Mouse (Mus musculus) heart, adult 9 months (tissue): ENCODE data around the gene Cic.

ENCODE experiments used
- DNase-seq, 2 experiments: peaks; one replicate each; pipeline ENCODE4 v3.0.0; 2022; ENCODE audit warnings: low spot score in 2 of 2

Cic gene

DNA sequence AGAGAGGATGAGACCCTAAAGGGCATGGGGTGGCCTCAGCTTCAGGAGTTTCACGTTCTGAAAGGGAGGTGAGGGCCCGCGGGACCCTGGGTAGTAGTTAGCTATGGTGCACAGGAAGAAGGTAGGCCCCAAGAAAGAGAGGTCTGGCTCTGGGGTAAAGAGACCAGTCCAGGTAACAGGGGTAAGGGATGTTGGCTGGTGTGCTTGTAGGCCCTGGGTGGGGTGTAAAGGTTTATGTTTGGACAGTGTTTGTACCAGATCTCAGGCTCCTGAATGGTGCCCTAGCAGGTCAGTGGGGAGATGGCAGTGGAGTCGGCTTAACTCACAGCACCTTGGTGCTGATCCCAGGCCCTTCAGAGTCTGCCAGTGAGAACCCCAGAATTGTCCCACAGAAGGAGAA is 1.5 kb downstream of the Cic start:
- peak in 1 of 2 experiments; percentile 14 for DNase-seq

DNA sequence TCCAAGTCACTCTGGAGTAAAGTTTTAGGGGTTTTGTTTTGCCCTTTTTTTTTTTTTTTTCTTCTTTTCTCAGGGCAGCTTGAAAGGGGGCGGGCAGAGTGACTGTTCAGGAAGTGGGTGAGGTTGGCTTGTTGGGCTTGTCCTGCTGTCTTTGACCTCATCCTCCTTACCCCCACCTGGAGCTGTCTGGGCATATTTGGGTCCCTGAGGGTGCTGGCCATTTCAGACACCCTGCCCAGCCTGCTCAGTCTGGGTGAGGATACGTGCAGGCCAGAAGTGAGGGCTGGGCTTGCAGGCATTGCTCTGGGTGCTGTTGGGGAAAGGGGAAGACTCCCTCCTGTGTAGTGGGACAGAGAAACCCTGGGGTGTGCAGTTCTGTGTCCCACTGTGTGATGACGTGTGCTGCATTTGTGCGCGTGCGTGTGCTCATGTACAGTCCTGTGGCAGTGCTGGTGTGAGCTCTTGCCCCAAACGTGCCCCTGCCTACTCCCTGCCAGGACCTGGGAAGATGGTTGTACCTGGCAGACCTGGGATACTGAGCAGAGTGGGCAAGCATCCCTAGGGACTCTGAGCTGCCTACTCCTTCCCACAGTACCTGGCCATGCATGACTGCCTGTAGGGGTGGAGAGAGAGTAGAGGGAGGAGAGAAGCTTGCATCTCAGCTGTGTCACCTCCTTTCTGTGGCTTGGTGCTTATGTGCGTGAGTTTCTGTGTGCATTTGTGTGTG is 2.2 kb downstream of the Cic start:
- peak in 1 of 2 experiments; percentile 28 for DNase-seq

DNA sequence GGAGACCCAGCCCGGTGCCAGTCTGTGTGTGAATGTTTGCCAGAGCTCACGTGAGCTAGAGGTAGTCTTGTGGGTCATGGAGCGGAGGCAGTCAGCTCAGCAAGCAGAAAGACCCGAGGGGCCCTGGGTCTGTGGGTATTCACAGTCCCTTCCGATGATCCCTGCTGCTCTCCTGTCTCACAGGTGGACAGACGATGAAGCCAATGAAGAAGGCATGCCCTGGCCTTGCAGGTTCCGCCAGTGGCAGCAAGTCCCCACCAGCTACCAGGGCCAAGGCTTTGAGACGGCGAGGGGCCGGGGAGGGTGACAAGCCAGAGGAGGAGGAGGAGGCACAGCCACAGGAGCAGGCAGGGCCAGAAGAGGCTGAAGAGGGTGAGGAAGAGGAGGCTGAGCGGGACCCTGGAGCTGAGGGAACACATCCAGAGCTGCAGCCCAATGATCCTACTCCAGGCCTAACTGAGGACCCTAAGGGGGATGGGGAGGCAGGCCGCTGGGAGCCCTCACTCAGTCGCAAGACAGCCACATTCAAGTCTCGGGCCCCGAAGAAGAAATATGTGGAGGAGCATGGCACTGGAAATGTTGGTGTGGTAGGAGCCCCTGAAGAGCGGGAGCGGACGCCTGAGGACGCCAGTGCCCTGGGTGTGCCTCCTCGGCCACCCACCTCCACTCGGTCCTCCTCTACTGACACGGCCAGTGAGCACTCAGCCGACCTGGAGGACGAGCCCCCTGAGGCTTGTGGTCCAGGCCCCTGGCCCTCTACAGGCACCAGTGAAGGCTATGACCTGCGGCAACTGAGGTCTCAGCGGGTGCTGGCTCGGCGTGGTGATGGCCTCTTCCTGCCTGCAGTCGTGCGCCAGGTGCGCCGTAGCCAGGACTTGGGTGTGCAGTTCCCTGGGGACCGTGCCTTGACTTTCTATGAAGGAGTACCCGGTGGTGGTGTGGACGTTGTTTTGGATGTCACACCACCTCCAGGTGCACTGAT is 3.4 kb downstream of the Cic start:
- DNase-seq = peak in 1 of 2 experiments; percentile 8

DNA sequence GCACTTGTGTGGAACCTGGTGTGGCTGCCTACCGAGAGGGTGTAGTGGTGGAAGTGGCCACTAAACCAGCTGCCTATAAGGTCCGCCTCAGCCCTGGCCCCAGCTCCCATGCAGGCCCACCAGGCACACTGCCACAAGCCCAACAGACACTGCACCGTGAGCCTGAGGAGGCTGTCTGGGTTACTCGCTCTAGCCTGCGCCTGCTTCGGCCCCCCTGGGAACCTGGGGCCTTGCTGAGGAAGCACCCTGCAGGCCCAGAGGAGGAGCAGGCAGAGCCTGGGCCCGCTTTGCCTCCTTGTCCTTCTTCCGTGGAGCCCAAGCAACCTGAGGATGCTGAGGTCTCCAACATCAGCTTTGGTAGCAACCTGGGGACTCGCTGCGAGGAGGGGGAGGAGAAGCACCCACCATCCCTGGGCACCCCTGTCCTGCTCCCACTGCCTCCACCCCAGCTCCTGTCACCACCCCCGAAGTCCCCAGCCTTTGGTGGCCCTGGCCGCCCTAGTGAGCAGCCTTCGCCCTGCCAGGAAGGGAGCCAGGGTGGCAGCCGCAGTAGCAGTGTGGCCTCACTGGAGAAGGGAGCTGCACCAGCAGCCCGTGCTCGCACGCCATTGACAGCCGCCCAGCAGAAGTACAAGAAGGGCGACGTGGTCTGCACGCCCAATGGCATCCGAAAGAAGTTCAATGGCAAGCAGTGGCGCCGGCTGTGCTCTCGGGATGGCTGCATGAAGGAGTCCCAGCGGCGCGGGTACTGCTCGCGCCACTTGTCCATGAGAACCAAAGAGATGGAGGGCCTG is 4.3 kb downstream of the Cic start:
- DNase-seq = no peak

DNA sequence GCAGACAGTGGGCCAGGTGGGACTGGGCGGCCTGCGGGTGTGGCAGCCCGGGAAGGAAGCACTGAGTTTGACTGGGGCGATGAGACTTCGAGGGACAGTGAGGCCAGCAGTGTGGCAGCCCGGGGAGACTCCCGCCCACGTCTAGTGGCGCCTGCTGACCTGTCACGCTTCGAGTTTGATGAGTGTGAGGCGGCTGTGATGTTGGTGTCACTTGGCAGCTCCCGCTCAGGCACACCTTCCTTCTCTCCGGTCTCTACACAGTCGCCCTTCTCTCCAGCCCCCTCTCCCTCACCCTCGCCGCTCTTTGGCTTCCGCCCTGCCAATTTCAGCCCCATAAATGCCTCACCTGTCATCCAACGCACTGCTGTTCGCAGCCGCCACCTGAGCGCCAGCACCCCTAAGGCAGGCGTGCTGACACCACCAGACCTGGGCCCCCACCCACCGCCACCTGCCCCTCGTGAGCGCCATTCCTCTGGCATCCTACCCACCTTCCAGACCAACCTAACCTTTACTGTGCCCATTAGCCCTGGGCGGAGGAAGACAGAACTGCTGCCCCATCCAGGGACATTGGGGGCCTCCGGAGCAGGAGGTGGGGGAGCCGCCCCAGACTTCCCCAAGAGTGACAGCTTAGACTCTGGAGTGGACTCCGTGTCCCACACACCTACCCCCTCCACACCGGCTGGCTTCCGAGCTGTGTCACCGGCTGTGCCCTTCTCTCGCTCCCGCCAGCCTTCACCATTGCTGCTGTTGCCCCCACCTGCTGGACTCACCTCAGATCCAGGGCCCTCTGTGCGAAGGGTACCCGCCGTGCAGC is 5.1 kb downstream of the Cic start:
- DNase-seq = peak in 1 of 2 experiments; percentile 1

DNA sequence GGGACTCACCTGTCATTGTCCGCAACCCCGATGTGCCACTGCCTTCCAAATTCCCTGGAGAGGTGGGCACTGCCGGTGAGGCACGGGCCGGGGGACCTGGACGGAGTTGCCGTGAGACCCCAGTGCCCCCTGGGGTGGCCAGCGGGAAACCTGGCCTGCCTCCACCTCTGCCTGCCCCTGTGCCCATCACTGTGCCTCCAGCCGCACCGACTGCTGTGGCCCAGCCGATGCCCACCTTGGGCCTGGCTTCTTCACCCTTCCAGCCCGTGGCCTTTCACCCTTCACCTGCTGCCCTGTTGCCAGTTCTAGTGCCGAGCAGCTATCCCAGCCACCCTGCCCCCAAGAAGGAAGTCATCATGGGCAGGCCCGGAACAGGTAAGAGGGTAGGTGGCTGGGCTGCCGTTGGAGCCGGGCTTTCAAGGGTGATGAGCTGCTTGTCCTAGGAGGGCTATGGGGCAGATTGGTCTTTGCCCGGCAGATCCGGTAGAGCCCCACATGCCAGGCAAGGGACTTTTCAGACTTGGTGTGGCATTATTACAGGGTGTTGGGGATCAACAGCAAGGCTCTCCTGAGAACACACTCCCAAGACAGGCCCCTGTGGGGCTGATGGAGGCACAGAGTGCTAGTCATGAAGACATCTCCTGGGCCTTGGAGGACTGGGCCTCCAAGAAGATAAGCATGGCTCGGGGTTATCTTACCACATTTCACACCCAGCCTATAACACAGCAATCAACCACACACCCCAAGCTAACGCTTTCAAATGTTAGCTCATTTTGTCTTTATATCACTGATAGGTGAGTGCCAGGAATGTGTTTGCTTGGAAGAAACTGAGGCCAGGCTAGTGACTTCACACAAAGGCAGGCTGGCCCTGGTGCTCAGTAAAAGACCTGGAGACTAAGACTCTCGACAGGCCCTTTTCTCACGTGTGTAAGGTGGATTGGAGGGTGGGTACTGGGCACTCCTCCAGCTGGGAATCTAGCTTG is 6.0 kb downstream of the Cic start:
- peak in 1 of 2 experiments; percentile 4 for DNase-seq

DNA sequence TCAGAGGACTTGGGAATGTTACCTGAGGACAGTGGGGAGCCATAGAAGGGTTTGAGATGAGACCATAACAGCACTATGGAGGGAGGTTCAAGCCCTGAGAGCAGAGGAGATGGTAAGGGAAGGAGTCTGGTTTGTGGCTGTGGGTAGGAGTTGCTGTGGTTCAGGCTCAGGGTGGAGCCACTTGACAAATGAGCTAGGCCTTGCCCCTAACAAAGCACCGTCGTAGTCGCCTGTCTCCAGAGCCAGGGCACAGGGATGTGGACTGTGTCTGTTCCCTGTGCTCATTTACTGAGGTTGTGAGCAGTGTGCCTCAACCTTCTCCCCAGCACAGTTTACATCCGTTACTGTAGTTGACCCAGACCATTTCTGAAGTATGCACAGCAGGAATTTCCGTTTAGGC is 7.1 kb downstream of the Cic start:
- peak in 1 of 2 experiments; percentile 2 for DNase-seq

DNA sequence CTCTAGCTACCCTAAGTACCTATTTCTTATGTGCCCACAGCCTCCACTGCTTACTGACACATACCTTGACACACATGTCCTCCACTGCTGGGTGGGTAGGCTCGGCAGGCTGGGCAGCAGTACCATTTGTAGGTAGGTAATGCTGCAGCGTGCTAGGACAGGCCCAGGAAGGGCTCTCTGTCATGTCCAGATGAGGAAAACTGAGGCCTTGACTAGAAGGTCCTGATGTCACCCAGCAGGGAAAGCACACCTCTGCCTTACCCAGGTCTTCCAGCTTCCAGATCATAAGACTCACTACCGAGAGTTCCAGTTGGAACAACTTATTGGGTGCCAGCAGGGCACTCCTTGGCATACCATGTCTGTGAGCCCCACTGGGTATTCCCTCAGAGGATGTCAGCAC is 7.5 kb downstream of the Cic start:
- no peak for DNase-seq

DNA sequence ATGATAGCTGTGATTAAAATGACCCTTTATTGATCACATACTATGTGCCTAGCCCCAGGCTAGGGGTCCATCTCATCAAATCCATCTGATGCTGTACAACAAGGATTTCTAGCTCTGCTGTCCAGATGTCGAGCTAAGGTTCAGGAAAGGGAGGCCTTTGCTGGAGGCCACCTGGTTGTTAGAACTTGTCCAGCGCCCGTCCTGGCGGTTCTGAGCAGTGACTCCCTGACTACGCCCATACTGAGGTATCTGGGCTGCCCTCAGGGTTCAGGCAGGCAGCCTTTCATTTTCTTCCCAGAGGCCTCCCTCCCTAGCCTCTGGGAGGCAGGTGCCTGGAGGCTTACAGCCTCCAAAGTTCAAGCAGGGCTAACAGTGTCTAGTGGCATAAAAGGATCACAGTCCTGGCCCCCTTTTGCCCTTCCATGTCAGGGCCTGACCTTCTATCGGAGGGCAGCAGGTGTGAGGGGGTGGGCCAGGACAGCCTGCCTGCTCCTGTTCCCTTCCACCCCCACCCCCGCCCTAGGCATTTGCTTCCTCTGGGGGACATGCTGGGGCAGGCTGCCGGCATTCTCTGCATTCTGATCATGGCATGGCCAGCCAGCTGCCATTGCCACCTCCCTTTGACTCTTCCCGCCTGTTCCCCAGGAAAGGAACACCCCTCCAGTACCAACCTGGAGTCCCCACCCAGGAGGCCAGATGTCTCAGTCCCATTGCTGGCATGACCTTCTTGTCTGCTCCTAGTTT is 8.2 kb downstream of the Cic start:
- peak in 1 of 2 experiments; percentile 15 for DNase-seq

DNA sequence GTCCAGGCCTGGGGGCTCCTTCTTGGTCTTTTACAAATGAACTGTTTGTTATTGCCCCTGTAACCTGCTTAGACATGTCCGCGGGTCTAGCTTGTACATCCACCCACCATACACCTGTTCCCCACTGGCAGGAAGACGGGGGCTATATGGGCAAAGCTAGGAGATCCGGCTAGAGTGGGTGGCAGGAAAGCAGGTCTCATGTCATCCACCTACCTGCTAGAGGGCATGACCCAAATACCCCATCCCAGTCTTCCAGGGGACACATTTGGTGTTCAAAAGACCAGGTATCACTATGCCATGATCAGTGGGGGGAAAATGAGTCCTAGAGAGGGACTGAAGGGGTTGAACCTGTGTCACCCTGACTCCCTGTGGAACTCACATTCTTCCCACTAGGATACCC is 9.9 kb downstream of the Cic start:
- peak in 1 of 2 experiments; percentile 40 for DNase-seq

DNA sequence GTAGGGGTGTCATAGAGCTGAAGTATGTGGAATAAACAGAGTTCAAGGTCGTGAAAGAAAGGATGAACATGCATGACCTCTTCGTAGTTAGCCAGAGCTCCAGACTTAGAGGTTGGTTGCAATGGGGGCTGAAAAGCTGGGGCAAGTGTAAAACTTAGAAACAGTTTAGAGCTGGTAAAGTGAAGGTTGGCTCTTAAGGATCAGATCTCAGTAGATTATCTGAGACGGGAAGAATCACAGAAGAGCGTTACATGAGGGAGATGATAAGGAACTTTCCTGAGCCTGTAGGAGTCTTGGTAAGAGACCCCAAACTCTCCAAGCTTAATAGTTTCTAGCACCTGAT is 10.5 kb downstream of the Cic start:
- DNase-seq = no peak

DNA sequence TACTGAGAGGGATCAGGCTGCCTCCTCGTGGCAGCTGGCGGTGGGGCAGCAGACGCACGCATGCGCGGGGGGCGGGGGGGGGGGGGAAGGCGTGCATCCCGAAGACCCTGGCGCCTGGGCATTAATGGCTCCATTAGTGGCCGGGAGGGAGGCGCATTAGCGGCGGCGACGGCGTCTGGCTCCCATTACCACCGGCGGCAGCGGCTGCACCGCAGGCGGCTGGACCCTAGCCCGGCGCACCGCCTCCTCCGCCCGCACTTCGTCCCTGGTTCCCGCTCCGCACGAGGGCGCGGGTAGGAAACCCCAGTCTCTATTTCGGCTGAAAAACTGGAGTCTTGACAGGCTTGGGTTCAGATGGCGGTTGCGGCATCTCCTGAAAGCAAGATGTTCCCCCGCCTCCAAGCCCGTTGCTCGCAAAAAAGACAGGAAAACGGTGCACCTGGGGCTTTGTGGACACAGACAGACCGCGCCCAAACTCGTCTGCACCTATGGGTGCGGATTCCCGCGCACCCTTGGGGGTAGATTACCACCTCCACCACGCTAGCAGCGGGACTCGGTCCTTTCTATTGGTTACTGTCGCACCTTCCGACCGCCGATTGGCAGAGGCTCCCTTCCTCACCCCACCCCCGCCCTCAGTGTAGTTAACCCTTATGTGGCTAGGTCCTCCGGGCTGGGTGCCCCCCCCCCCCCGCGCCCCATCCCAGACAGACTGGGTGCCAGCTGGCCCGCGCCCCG is 11.0 kb downstream of the Cic start:
- peak; percentile 85 to 89 for DNase-seq

DNA sequence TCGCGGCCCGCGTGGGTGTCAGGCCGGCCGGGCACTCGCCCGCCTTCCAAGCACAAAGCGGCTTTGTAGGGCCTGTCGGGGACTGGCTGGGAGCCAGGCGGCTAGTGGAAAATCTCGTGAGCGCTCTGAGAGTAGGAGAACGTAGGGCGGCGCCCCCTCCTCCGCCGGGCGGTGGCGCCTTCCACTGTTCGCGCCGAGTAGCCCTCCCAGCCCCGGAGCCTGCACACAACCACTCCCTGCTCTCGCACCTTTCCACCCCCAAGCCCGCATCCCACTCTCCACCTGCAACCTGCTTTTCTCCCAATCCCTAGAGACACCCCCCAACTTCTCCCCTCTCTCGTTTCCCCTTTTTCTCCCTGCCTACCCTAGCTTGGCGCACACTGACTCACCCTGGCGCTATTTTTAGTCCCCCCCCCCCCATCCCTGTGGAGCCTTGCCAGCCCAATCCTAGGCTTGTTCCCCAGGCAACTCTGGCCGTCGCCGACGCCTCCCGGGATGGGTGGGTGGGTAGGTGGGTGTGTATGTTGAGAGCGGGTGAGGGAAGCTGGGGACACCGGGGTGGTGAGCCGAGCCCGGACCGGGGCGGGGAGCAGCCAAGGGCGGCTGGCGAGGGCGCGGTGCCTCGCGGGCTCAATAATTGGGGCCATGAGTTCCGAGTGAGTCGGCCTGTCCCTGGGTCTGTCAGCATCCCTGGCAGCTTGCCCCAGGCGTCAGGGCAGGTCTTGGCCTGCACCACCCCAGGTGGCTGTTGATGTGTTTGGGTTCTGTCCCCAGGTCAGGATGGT is 11.8 kb downstream of the Cic start:
- DNase-seq = peak; percentile 88 to 92

DNA sequence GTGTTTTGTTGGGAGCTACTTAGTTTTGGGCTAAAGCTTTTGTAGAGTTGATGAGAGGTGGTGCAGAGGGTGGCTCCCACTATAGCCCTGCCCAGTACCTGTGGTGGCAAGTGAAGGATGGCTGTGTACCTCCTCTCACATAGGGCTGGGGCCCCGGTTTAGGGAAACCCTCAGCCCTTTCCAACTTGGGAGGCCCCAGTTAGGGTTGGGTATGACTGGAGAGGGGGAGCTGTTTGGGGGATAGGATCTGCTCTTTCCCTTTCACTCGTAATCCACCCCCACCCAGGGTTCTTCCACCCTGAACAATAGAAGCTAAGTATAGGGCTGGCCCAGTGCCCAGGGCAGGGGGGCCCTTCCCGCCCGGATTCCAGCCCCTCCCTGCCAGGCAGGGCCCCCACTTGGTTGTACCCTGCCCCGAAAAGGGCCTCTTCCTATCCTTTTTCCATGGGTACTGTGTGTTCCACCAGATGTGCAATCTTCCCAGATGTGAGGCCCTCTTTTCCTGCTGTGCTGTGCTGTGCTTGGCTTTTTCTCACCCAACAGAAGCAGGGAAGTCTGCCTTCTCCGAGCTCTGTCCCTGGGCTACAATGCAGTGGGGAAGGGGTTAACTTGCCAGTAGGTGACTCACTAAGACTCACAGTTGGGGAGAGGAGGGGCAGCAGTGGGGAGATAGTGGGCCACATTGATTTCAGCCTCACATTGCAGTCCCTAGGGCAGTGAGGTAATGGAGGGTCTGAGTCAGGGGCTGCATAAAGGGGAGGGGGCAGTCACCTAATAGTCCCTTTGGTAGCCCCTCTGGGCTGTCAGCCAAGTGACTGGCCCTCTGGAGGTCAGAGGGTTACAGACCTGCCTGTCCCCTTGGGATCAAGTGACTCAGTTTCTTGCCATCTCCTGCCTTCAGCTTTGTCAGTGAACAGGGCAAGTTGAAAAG is 12.6 kb downstream of the Cic start:
- DNase-seq = peak; percentile 78 to 89

DNA sequence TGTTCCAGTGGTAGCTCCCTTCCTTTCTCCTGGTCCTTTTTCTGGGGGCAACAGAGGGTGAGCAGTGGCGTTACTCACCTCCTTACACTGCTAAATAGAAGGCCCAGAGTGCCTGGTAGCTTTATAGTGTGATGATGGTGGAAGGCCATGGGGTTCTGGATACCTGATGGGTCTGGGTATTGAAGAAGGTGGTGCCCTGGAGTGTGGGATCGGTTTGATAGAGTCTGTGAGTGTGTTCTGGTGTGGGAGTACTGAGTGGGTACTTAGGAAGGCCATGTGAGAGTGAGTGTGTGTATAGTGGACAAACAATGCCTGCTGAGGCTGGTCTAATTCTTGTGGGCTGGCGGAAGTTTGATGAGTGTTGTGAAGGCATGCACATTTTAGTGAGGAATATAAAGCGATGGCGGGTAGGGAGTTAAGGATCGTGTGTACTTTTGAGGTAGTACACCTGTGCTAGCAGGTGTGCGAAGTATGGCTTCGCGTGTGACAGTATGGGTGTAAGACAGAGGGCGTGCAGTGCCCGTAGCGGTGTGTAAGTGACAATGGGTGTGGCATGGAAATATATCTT is 13.7 kb downstream of the Cic start:
- peak in 1 of 2 experiments; percentile 35 for DNase-seq
